Mouse (Mus musculus): ENCODE measurements around the gene Tmem116.

GRCm38 (mm10) chr5:121444870-121445269 is 6.8 kb upstream of the Tmem116 start:
- TF ChIP-seq GATA1 (IDR thresholded peaks at IDR 0.05; ENCODE audit: borderline replicate concordance, low read length): no peak
- TF ChIP-seq FLI1 (IDR thresholded peaks at IDR 0.05; ENCODE audit: low read length): no peak
